Mouse (Mus musculus): ENCODE measurements around the gene Clcn2.

Gene Clcn2

DNA sequence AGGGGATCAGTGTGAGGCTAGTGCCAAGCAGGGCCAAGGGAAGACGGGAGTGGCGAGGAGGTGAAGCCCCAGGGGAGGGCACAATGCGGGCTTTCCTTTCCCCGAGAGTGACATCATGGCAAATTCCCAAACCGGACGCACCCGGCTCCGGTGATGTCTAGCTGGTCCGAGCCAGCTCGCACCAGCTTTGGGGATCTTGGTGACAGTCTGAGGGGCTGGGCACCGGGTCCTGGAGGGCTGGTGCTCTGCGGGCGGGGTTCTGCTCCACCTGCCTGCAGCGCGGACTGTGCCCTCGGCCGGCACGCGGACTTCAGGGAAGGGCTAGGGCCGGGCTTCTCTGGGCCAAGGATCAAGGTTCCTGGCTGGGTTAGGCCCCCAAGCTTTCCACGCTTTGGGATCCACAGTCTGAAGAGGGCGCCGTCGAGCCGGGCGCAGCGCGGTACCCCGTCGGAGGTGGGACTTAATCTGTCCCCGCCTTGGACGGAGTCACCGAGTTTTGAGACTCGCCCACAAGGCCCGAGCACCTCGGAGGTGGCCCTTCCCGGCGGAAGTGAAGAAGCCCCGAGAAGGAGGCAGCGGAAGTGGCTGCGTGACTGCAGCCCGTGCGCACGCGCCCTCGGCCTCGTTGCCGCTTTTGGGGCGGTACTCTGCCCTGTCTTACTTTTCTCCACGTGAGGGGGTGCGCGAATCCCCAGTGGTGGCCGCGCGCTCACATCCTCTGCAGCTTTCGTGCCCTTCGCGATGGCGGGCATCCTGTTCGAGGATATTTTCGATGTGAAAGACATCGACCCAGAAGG lies at the start of gene Clcn2, which contains the start of gene Polr2h:
Clcn2 (minus strand) TSS at position 566 of the 797 bp plus-strand sequence.
Polr2h (plus strand) TSS at position 485 of the 797 bp plus-strand sequence.
- DNase-seq (ENCODE audit: low spot score) = peak; percentile 96

DNA sequence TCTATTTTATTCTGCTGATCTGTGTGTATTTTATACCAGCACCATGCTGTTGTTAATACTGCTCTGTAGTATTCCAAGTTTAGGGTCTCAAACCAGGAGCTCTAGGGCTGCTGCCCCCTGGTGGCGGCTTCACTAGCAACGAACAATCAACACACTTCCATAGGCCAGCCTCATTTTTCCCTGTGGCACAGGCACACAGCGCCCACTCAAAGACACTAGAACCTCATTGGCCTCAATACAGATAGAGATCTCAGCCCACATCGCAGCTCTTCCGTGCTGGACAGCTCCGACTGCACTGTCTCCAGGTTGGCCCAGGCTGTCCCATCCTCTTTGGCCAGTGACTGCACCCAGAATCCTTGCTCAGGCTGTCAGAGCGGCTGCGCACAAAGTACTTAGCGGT lies 47.7 kb upstream of the Clcn2 start:
- DNase-seq (ENCODE audit: low spot score) = no peak

DNA sequence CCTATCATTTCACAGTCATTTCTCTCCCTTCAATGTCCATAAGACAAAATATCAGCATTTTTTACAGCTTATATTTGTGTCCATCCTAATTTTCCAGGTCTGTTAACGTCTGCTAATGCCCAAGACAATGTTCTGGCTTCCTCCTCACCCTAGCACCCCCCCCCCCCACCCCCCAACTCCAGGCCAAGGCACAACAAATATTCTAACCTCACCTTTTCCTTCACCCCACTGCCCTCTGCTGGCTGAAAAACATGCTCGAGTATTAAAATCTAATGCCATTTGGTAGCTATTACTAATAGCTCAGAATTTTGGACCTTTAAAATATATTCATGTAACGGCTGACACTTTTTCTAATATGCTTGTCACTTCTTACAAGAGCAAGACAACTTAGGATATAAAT lies 44.1 kb upstream of the Clcn2 start:
- no peak for DNase-seq (ENCODE audit: low spot score)

DNA sequence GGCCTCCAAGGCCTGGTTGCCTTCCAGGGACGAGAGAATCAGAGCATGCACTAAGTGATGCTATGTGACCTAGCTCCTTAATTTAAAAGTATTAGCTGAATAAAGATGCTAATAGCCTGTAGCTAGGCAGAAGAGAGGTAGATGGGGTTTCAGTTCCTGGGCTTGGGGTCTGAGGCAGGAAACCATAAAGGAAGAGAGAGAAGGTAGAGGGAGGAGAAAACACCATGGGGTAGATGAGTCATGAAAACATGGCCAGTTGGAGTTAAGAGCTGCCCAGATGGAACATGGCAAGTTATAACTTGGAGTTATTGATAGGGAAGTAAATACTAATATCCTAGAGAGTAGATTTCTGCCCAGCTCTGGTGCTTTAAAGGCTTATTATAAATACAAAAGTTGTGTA lies 39.8 kb upstream of the Clcn2 start:
- no peak for DNase-seq (ENCODE audit: low spot score)

DNA sequence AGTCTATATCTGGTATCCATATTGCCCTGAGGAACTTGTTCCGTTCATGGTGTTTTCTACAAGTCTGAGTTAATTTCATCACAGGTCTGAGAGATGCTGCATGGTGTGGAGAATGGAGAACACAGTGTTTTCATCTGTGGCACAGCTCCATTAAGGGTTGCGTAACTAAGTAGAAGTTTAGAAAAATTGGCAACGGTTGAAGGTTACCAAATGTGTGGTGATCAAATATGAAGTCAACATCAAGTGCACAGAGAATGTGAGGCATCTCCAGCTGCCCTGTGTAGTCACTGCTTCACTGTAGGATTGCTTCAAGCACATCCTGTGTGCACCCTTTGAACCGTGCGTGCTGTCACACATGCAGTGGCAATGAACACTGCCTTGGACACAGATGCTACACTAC lies 38.5 kb upstream of the Clcn2 start:
- no peak for DNase-seq (ENCODE audit: low spot score)

DNA sequence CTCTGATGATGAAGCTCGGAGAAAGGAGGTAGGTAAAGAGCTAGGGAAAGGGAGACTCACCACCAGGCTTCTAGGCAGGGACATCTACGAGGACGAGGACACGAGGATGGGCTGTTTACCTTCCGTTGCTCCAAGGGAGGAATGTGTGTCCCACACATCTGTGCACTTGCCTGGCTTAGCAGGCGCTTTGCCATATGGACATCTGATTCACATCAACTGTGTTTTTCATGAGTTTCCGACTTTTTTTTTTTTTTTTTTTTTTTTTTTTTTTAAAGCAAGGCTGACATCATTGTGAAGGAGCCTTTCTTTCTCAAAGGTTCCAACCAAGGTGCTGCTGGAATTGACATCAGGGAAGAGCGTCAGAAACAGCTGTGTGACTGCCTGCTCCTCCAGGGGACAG lies 33.0 kb upstream of the Clcn2 start:
- no peak for DNase-seq (ENCODE audit: low spot score)

DNA sequence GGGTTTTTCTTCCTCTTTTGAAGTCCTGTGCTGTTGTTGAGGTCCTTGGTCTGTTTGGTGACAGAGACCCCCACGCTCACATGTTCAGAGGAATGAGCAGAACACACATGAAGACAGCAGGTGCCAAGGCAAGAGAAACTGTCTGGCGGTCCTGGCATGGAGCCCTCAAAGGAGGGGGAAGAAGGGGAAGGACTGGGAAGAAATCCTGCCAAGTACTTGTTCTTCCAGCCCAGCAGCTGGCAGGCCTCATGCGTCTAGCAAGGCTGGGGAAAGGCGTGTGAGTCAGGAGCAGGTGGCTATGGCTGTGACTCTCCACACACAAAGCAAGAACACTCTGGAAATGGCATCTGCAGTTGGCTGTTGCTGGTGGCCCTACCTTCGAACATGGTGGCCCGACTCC lies 29.1 kb upstream of the Clcn2 start:
- peak; percentile 64 for DNase-seq (ENCODE audit: low spot score)

DNA sequence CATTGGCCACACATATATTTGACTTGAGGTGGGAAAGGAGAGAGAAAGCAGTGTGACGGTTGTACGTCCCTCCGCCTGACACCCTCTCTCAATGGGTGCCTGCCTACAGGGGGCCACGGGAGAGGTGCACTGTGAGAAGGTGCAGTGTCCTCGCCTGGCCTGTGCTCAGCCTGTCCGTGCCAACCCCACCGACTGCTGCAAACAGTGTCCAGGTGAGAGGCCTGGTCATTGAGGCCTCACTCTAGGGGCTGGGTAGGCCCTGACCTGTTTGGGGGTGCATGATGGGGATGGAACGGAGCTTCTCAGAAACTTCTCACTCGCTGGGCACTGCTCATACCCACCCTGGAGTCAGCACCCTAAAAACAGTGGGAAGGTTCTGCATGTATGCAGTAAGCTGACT lies 22.3 kb upstream of the Clcn2 start:
- DNase-seq (ENCODE audit: low spot score) = no peak

DNA sequence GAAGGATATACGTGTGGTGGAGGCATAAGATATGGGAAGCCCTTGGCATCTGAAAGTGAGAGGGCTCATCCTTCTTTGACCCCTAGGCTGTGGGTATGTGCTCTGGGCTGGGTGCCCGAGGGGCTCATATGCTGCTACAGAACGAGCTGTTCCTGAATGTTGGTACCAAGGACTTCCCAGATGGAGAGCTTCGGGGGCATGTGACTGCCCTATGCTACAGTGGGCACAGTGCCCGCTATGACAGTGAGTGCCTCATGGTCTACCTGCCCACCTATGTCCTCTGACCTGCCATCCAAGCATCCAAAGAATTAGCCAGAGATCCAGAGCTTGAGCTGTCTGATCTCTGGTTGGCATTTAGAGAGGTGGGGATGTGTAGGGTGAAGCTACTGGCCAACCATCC lies 19.3 kb upstream of the Clcn2 start:
- no peak for DNase-seq (ENCODE audit: low spot score)

DNA sequence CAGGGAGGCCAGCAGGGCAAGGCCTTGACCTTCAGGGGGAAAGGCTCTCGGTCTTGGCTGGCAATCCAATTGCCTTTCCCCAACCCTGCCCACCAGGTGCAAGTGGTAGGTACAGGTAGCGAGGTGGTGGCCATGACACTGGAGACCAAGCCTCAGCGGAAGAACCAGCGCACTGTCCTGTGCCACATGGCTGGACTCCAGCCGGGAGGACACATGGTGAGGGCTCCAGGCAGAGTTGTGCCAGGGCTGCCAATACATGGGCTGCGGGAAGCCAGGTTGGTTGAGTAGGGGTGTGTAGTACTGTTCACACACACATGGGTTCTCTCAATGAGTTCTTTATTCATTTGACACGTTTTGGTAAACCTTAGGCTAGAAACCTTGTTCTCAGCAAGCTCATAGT lies 18.6 kb upstream of the Clcn2 start:
- no peak for DNase-seq (ENCODE audit: low spot score)

DNA sequence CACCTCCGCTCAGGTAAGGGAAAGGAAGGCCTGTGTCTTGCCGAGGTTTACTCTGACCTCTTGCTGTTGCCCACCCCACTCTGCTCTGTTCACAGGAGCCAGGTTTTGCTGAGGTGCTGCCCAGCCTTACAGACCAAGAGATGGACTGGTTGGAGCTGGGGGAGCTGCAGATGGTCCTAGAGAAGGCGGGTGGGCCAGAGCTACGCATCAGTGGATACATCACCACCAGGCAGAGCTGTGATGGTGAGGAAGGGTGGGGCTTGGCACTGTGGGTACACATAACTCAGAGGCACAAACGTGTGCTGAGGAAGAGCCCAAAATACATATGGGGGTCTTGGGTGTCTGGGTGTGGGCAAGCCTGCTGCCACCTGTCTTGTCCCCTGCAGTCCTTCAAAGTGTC lies 18.1 kb upstream of the Clcn2 start:
- DNase-seq (ENCODE audit: low spot score) = no peak

DNA sequence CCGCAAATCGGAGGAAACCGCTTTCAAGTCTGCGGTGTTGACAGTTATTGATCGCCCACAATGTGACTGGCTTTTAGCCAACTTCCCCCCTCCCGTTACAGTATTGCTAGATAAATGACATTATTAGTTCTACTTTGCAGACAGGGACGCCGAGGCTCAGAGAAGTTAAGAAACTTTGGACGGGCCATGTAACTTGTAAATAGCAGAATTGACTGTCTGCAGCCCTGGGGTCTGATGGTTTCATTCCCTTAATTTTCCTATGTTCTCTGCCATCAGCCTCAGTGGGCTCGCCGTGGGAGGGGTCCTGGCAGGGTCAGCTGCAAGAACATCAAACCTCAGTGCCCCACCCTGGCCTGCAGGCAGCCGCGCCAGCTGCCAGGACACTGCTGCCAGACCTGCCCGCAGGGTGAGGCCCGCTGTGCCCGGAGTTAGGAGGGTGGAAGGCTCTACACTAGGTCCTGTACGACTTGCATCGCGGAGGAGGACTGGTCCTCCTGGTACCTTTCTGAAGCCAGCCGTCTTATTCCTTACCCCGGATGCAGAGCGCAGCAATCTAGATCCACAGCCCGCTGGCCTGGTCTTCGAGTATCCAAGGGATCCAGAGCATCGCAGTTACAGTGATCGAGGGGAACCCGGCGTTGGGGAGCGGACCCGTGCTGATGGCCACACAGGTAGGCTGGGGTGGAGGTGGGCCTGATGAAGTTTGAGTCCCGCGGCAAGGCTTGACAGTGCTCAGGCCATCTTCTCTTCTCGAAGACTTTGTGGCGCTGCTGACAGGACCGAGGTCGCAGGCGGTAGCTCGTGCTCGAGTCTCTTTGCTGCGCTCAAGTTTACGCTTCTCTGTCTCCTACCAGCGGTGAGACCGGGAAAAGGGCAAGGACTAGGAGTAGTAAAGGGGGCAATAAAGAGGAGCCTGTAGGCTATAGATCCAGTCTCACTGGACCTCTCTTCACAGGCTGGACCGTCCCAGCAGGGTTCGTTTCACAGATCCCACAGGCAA lies 16.5 kb upstream of the Clcn2 start, which contains the start of gene Thpo:
Thpo (minus strand) TSS at position 781 of the 1,000 bp plus-strand sequence.
- DNase-seq (ENCODE audit: low spot score) = no peak

DNA sequence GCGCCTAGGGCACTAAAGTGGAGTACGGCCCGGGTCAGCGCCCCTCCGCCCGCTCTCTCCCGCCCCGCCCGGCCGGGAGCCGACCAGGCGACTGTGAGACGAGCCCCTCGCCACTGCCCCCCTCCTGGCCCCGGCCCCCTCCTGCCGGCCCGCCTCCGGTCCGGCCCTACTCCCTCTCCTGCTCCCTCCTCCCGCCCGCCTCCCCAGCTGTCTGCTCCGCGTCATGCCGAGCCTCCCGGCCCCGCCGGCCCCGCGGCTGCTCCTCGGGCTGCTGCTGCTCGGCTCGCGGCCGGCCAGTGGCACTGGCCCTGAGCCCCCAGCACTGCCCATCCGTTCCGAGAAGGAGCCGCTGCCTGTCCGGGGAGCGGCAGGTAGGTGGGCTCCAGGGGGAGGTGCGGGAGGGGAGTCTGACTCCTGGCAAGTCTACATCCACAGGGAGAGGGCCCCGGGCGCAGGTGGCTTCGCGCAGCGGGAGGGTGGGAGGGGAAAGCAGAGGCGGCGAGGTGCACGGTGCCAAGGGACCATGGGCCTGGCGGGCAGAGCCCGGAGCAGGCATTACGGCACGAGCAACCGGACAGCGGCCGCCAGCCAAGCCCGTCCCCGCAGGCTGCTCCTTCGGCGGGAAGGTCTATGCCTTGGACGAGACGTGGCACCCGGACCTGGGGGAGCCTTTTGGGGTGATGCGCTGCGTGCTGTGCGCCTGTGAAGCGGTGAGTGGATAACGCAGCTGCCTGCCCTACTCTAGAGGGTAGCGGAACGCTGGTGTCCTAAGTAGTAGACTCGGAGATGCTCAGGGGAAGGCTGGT lies 15.6 kb upstream of the Clcn2 start, which contains the start of gene Chrd:
Chrd (plus strand) TSS at position 203 of the 806 bp plus-strand sequence.
- DNase-seq (ENCODE audit: low spot score) = peak; percentile 65

DNA sequence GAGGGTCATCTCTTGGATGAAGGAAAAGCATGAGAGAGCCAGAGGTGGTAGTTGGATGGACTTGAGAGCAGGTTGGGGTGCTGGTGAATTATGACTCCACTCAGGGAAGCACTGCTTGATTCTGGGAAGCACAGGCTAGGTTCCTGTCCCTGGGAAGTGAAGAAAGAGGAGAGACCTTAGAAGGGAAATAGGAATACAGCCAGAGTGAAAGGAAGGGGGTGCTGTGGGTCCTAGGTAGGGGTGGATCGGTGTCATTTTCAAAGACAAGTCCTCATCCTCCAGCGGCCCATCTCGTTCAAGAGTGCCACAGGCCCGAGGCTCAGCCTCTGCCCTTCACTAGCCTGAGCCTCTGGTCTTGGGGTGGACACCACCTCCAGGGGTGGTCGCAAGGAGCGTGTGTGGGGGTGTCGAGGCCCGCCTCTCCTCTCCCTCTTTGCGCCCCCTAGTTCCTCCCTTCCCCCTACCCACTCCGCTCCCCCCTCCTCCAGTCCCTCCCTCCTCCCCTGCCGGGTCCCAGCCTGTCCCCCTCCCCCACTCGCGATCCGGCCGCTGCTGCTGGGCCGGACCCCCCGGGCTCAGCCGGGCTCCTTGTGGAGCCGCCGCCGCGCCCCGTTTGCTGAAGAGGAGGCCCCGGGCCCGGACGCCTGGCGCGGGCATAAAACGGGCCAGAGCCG lies 14.8 kb upstream of the Clcn2 start:
- DNase-seq (ENCODE audit: low spot score) = no peak

DNA sequence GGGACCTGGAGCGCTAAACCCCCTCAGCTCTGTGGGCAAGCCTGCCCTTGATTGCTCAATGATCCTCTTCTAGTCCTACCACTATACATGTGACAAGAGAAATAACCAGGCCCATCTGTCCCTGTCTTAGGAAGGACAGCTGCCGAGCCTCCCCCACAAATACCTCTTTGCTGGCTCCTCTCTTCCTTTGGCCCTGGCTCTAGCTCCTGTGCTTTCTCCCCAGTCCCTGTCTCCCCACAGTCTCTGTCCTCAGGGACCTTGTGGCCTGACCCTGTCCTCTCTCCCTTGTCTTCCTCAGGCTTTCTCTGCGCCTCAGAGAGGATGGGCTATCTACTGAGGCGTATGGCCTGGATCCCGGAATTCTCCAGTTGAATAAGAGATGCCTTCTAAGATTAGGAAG lies 14.1 kb upstream of the Clcn2 start:
- DNase-seq (ENCODE audit: low spot score) = no peak

DNA sequence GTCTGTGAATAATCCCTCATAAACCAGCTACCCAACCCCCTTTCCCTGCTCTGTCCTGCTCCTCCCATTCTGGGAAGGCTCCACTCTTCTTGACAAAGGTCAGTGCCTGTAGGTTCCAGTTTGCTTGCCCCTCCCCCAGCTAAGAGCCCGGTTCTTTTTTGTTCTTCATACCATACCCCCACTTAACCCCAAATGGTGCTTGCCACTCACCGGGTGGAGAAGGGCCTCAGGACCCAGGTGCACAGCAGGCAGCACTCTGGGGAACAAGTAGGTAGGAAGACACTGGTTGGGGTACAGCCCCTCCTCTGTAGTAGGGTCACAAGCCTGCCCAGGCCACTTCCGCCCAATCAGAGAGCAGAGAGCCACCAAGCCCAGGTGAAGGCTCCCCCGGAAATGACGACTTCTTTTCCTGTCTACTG lies 12.8 kb upstream of the Clcn2 start:
- no peak for DNase-seq (ENCODE audit: low spot score)

DNA sequence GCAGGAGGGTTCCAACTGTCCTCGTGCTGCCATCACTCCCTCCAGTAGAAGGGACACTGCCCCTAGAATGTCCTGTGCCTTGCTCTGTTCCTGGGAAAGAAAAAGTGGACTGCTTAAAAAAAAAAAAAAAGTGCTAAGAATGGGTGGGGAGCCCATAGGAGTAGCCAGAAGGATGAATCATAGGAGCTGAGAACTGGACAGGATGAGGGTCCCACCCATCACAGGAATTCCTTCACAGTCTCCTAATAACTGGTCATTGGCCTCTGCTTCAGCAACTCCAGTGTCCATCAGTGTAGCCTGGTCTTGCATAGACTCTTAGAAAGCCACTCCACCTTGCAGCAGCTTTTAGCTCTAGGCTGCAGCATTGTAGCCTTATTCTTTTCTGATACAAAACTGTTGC lies 8.8 kb upstream of the Clcn2 start:
- DNase-seq (ENCODE audit: low spot score) = no peak

DNA sequence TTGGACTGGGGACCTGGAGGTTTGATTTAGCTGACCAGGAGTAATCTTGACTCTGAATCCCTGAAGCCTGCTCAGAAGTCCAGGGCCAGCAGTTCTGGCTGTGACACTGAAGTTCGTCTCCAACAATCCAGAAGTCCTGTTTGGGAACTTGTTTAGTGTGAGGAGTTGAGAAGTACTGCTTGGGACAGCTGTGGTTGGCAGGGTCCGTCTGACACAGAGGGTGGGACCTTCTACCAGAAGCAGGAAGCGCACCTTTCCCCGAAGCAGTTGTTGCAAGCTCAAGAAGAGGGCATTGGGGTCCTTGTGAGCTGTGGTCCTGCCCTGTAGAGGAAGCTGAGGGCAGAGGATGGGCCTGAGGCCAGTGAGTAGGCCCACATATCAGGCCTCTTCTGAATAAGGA lies 8.2 kb upstream of the Clcn2 start:
- no peak for DNase-seq (ENCODE audit: low spot score)

DNA sequence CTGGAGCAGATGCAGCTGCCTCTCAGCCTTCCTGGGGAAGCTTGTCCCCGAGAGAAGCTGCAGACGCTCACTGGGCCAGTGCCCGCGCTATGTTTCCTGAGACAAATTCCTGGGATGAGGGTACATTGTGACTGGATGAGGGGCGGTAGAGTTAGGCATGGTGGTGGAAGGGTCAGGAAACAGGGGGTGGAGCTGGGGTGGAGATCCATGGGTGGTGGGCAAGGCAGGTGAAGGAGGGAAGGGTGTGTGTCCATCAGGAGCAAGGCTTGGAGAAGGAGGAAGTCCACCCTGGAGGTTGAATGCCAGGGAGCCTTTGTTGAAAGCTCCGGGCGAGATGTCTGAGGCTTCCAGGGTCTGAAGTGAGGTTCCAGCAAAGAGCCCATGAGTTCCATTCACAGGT lies 7.8 kb upstream of the Clcn2 start:
- no peak for DNase-seq (ENCODE audit: low spot score)

DNA sequence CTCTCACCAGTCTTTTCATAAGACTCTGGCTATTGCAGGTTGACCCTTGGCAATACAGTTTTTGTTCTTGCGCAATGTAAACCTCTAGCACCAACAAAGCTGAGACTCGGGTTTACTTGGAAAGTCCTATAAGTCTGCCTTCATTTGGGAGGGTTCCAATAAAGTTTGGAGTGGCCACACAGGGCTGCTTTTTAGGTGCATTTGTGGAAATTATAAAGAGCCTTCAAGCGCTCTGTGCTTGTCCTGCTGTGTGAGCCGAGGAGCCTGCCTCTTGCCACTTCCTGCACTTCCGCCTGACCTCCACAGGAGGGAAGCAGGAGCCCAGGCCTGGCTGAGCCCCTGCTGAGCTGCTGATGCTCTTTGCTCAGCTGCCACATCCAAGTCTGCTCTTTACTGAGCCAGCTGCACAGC lies 6.8 kb upstream of the Clcn2 start:
- DNase-seq (ENCODE audit: low spot score) = peak; percentile 70

DNA sequence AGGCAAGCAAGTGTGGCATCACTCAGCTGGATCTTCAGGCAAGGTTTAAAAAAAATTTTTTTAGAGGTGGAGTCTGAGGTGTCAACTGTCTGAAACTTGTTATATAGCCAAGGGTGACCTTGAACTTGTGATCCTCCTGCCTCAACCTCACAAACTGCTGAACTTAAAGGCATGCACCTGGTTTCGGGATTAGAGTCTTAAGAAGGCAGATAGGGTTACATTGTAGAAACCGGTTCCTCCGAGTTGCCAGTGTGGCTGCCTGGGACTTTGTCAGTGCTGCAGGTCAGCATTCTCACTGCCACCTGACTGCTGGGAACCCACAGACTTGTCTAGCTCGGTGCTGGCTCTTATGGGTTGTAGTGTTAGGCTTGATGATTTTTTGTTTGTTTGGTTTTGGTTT lies 5.7 kb upstream of the Clcn2 start:
- DNase-seq (ENCODE audit: low spot score) = no peak
